Mouse (Mus musculus) ES-E14 (cell line): Measurements from ENCODE around the gene Gm11042.
A peak's percentile ranks its signal among the peaks of the same experiment; 100 is the strongest.

Experiments used
- CHD2 ChIP-seq: IDR thresholded peaks from 2 replicates; pipeline ENCODE4 v1.6.1; 2014; ENCODE audit warnings: mild to moderate bottlenecking, low read depth, low read length, inconsistent platforms
- HCFC1 ChIP-seq: IDR thresholded peaks from 2 replicates; pipeline ENCODE4 v1.6.1; 2012; ENCODE audit warnings: low read length, inconsistent platforms, borderline replicate concordance; ENCODE audit not compliant: insufficient read depth
- MAFK ChIP-seq: IDR thresholded peaks from 2 replicates; pipeline ENCODE4 v1.6.1; 2014; ENCODE audit warnings: mild to moderate bottlenecking, low read depth, low read length, inconsistent platforms; ENCODE audit not compliant: insufficient read depth
- ZC3H11A ChIP-seq: IDR thresholded peaks from 2 replicates; pipeline ENCODE4 v1.6.1; 2012; ENCODE audit warnings: low read depth, mild to moderate bottlenecking, inconsistent platforms, low read length, borderline replicate concordance
- ZNF384 ChIP-seq: IDR thresholded peaks from 2 replicates; pipeline ENCODE4 v1.6.1; 2012; ENCODE audit warnings: low read depth, low read length, inconsistent platforms

- TF ChIP-seq ZNF384 = no peak
- TF ChIP-seq HCFC1 = no peak
- TF ChIP-seq MAFK = no peak
- peak; percentile 93 for TF ChIP-seq ZC3H11A
- TF ChIP-seq CHD2 = no peak
Measured at GRCm38 (mm10) chr12:74320318-74320717, 4.1 kb upstream of the Gm11042 start.
